Mouse (Mus musculus): ENCODE measurements around the gene Tll1. TPM values are rescaled to one million over a fixed set of nuclear protein-coding genes. Genes with fewer than 3 reads are reported as not detected.

Gene Tll1
- polyA plus RNA-seq, 1 experiment = 0.54 TPM

GRCm38 (mm10) chr8:64048556-64048955, 157.5 kb downstream of the Tll1 start:
- Histone ChIP-seq H3K9ac (ENCODE audit: low read depth, poor library complexity, severe bottlenecking) (no peak overlapping the region), H3K4me3 (ENCODE audit: low read depth, low read length) (no peak overlapping the region), H3K36me3 (ENCODE audit: control insufficient read depth, insufficient read depth, low read length, poor library complexity, severe bottlenecking) (no peaks in the 10 kb centered on the region), H3K27me3 (ENCODE audit: control insufficient read depth, insufficient read depth, low read length, poor library complexity, severe bottlenecking) (no peaks in the 10 kb centered on the region), H3K27ac (ENCODE audit: insufficient read depth, low read length) (no peak overlapping the region), H3K4me1 (ENCODE audit: control insufficient read depth, insufficient read depth, low read length) (no peaks in the 10 kb centered on the region), H3K9me3 (replicated peaks; ENCODE audit: control insufficient read depth, insufficient read depth, low read length, poor library complexity, severe bottlenecking) (no peaks in the 10 kb centered on the region)
- TF ChIP-seq POLR2A (IDR thresholded peaks at IDR 0.05; ENCODE audit: insufficient read depth, low read length) (no peak), CTCF (IDR thresholded peaks at IDR 0.05; ENCODE audit: low read depth, low read length) (no peak), EP300 (IDR thresholded peaks at IDR 0.05; ENCODE audit: insufficient read depth, low read depth, low read length) (no peak)

DNA sequence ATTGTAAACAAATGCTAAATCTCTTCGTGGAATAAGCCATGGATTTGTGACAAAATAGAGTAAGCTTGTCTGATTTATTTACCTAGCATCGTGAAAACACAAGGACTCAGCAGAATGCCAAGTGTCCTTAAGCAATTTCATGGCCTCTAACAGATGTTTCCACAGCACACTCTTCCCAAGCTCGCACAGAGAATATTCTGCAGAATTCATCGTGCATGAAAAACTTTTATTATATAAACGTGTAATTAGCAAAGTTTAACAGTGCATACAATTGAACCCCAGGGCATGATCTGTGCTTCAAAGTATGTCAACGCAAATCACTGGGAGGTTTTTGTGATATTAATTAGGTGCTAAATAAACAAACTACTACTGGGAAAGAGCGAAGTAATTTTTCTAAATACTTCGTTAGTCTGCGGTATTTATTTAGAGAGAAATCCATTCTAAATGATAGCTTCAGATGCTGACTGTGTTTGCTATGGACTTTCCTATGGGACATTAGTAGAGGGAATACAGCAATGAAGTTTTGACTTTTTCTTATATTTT, 158.0 kb downstream of the Tll1 start:
- no peak overlapping the region for H3K27ac ChIP-seq (ENCODE audit: insufficient read depth, low read length)
- H3K4me3 ChIP-seq (ENCODE audit: low read depth, low read length) = no peak overlapping the region
- H3K9ac ChIP-seq (ENCODE audit: low read depth, poor library complexity, severe bottlenecking) = no peak overlapping the region

DNA sequence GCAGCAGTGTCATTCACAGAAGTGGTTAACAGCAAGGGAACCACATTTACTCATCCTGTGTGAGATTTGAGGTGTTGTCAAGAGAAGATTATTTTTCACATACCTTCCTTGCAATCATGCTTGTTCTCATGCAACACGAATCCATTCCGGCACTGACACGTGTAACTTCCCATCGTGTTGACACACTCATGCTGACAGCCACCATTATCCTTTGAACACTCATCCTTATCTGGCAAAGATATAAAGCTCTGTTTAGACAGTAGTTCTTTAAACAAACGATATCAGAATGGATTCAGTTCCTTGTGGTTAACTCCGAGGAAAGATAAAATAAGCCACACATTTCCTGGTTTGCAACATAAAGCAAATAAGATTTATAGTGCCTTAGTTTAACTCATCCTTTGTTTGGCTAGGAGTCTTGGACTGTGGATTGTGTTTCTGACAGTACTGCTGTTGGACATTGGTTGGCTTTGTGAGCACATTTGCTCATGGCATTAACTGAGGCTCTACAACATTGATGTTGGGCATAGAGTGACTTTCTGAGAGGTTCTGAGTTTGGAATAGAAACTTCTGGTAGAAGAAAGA, 164.7 kb downstream of the Tll1 start:
- Histone ChIP-seq H3K36me3 (ENCODE audit: control insufficient read depth, insufficient read depth, low read length, poor library complexity, severe bottlenecking) (no peaks in the 10 kb centered on the region), H3K4me3 (ENCODE audit: low read depth, low read length) (no peak overlapping the region), H3K27me3 (ENCODE audit: control insufficient read depth, insufficient read depth, low read length, poor library complexity, severe bottlenecking) (no peaks in the 10 kb centered on the region), H3K9ac (ENCODE audit: low read depth, poor library complexity, severe bottlenecking) (no peak overlapping the region), H3K4me1 (ENCODE audit: control insufficient read depth, insufficient read depth, low read length) (no peaks in the 10 kb centered on the region), H3K27ac (ENCODE audit: insufficient read depth, low read length) (no peak overlapping the region), H3K9me3 (replicated peaks; ENCODE audit: control insufficient read depth, insufficient read depth, low read length, poor library complexity, severe bottlenecking) (no peaks in the 10 kb centered on the region)
- TF ChIP-seq EP300 (IDR thresholded peaks at IDR 0.05; ENCODE audit: insufficient read depth, low read depth, low read length) (no peak), CTCF (IDR thresholded peaks at IDR 0.05; ENCODE audit: low read depth, low read length) (no peak), POLR2A (IDR thresholded peaks at IDR 0.05; ENCODE audit: insufficient read depth, low read length) (no peak)

More for the DNA sequence above, 158.0 kb downstream of the Tll1 start:
- H3K36me3 ChIP-seq (ENCODE audit: control insufficient read depth, insufficient read depth, low read length, poor library complexity, severe bottlenecking) = no peaks in the 10 kb centered on the region
- TF ChIP-seq CTCF (IDR thresholded peaks at IDR 0.05; ENCODE audit: low read depth, low read length) (no peak), EP300 (IDR thresholded peaks at IDR 0.05; ENCODE audit: insufficient read depth, low read depth, low read length) (no peak), POLR2A (IDR thresholded peaks at IDR 0.05; ENCODE audit: insufficient read depth, low read length) (no peak)
- no peaks in the 10 kb centered on the region for H3K4me1 ChIP-seq (ENCODE audit: control insufficient read depth, insufficient read depth, low read length)
- H3K9me3 ChIP-seq (replicated peaks; ENCODE audit: control insufficient read depth, insufficient read depth, low read length, poor library complexity, severe bottlenecking) = no peaks in the 10 kb centered on the region
- no peaks in the 10 kb centered on the region for H3K27me3 ChIP-seq (ENCODE audit: control insufficient read depth, insufficient read depth, low read length, poor library complexity, severe bottlenecking)

DNA sequence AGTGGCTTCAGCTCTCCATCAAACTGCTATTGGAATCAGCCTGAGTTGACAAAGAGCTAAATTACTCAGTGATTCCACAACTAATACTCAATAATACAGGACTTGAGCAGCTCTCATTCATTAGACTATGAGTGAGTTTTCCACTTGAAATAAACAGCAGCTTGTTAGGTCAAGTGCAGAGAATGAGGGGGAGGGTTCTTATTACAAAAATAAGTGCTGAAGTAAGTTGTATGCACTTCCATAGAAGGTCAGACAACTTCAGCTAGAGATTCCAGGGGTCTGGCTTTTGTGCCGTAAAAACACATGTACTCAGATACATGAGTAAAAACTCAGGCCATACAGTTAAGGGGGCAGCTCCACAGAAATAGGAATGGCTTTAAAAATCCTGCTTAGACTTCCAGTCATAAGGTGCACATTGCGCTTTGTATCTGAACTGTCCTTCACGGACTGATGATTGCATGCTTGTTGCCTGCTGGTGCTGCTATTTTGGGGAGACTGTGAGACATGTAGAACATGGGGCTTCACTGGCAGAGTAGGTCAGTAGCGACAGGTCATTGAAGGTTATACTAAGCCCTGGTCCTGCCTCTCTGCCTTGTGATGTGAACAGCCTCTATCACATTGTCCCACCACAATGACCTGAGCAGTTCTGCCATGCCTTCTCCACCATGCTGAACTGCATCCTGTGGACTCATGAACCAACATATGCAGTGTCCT, 175.2 kb downstream of the Tll1 start:
- Histone ChIP-seq H3K27me3 (ENCODE audit: control insufficient read depth, insufficient read depth, low read length, poor library complexity, severe bottlenecking) (no peaks in the 10 kb centered on the region), H3K4me3 (ENCODE audit: low read depth, low read length) (no peak overlapping the region), H3K9me3 (replicated peaks; ENCODE audit: control insufficient read depth, insufficient read depth, low read length, poor library complexity, severe bottlenecking) (no peaks in the 10 kb centered on the region), H3K36me3 (ENCODE audit: control insufficient read depth, insufficient read depth, low read length, poor library complexity, severe bottlenecking) (no peaks in the 10 kb centered on the region), H3K9ac (ENCODE audit: low read depth, poor library complexity, severe bottlenecking) (no peak overlapping the region), H3K4me1 (ENCODE audit: control insufficient read depth, insufficient read depth, low read length) (no peaks in the 10 kb centered on the region), H3K27ac (ENCODE audit: insufficient read depth, low read length) (no peak overlapping the region)
- TF ChIP-seq POLR2A (IDR thresholded peaks at IDR 0.05; ENCODE audit: insufficient read depth, low read length) (no peak), EP300 (IDR thresholded peaks at IDR 0.05; ENCODE audit: insufficient read depth, low read depth, low read length) (no peak)

DNA sequence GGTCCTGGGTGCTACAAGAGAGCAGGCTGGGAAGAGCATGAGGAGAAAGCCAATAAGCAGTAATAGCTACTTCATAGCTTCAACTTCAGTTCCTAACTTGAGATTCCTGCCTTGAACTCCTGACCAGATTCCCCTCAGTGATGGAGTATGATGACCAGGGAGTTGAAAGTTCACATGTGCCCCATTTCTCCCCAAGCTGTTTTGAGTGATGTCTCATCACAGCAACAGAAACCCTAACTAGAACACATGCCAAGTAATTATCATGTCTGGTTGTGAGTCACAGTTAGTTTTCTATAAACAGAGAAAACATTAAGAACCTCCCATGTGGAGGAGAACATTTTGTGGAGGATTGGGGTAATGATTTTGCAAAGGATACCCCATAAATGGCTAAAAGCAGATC, 176.0 kb downstream of the Tll1 start:
- no peak overlapping the region for H3K4me3 ChIP-seq (ENCODE audit: low read depth, low read length)
- no peaks in the 10 kb centered on the region for H3K27me3 ChIP-seq (ENCODE audit: control insufficient read depth, insufficient read depth, low read length, poor library complexity, severe bottlenecking)
- no peak overlapping the region for H3K27ac ChIP-seq (ENCODE audit: insufficient read depth, low read length)
- TF ChIP-seq CTCF (IDR thresholded peaks at IDR 0.05; ENCODE audit: low read depth, low read length) = no peak
- no peak for TF ChIP-seq POLR2A (IDR thresholded peaks at IDR 0.05; ENCODE audit: insufficient read depth, low read length)
- TF ChIP-seq EP300 (IDR thresholded peaks at IDR 0.05; ENCODE audit: insufficient read depth, low read depth, low read length) = no peak
- H3K9ac ChIP-seq (ENCODE audit: low read depth, poor library complexity, severe bottlenecking) = no peak overlapping the region
- no peaks in the 10 kb centered on the region for H3K4me1 ChIP-seq (ENCODE audit: control insufficient read depth, insufficient read depth, low read length)
- H3K36me3 ChIP-seq (ENCODE audit: control insufficient read depth, insufficient read depth, low read length, poor library complexity, severe bottlenecking) = no peaks in the 10 kb centered on the region
- no peaks in the 10 kb centered on the region for H3K9me3 ChIP-seq (replicated peaks; ENCODE audit: control insufficient read depth, insufficient read depth, low read length, poor library complexity, severe bottlenecking)

DNA sequence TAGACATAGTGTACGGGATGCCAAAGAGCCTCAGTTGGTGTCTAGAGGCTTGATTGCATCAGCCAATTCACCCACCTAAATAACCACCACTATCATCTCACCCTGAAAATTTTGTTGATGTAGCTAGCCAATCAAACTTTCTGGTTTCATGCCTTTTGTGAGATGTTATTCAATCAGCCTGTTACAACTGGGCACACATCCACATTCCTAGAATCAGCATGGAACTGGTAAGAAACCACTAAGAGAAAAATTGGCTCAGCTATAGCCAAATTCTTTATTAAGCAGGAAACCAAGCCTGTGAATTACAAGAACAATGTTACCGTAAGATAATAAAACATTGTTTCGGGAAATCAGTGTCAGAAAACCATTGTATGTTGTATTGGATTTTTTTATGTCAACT, 176.5 kb downstream of the Tll1 start:
- no peak for TF ChIP-seq POLR2A (IDR thresholded peaks at IDR 0.05; ENCODE audit: insufficient read depth, low read length)
- no peak for TF ChIP-seq CTCF (IDR thresholded peaks at IDR 0.05; ENCODE audit: low read depth, low read length)
- no peak for TF ChIP-seq EP300 (IDR thresholded peaks at IDR 0.05; ENCODE audit: insufficient read depth, low read depth, low read length)
- H3K36me3 ChIP-seq (ENCODE audit: control insufficient read depth, insufficient read depth, low read length, poor library complexity, severe bottlenecking) = no peaks in the 10 kb centered on the region
- no peak overlapping the region for H3K9ac ChIP-seq (ENCODE audit: low read depth, poor library complexity, severe bottlenecking)
- no peaks in the 10 kb centered on the region for H3K27me3 ChIP-seq (ENCODE audit: control insufficient read depth, insufficient read depth, low read length, poor library complexity, severe bottlenecking)
- H3K4me3 ChIP-seq (ENCODE audit: low read depth, low read length) = no peak overlapping the region
- H3K9me3 ChIP-seq (replicated peaks; ENCODE audit: control insufficient read depth, insufficient read depth, low read length, poor library complexity, severe bottlenecking) = no peaks in the 10 kb centered on the region
- no peaks in the 10 kb centered on the region for H3K4me1 ChIP-seq (ENCODE audit: control insufficient read depth, insufficient read depth, low read length)
- no peak overlapping the region for H3K27ac ChIP-seq (ENCODE audit: insufficient read depth, low read length)
